Mouse (Mus musculus) erythroid progenitor cell, adult 5-6 weeks (primary cell): ENCODE data around the gene Dlg4. TPM values are rescaled to one million over a fixed set of nuclear protein-coding genes. Genes with fewer than 3 reads are reported as not detected.
"Not testable (repeated sequence)": the region's sequence is repeated elsewhere in the genome, so short reads cannot be mapped to it uniquely, and the experiment has no call there.

Experiments
- ATAC-seq: replicated peaks from 2 replicates; pipeline ENCODE4 v1.8.0; 2016; ENCODE audit warnings: moderate number of reproducible peaks, mild to moderate bottlenecking, moderate TSS enrichment, inconsistent platforms; ENCODE audit not compliant: poor library complexity, low FRiP score, severe bottlenecking
- total RNA-seq, 2 experiments: library from RNA; stranded (forward) in 1 of 2; stranded (reverse) in 1 of 2; fragments of 150-400 nt in 1 of 2; fragments of 186-747, 209-891 nt in 1 of 2; gene quantifications; 2 replicates each; pipeline versions ENCODE4 v1.2.3 to v1.2.4; 2015 to 2017; ENCODE audit warnings: low replicate concordance in 2 of 2

The Dlg4 gene
- total RNA-seq, 2 experiments from 2014 or later, result 1.1 TPM; not detected in 1

DNA sequence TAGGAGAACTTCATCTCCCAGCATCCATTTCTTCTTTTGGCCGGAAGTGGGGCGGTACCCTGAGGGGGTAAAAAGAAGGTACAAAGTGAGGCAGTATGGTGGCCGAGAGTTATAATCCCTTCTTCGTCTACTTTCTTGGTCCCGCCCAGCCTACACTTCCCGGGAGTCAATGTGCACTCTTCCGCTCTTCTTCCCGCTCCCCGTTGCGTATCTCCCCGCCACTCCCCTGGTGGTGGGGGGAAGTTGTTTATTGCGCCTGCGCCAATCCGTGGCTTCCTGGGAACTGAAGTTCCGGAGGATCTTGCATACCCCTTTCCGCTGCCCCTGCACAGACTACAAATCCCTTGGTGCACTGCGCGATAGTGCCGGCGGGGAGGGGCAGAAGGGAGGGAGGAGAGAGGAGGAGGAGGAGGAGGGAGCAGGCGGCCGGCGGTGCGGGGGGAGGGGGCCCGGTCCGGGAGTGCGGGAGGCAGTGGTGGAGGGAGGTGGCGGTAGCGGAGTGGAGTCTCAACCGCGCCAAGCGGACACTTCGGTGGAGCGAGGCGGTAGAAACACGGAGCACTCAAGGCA, 21.3 kb upstream of the Dlg4 start, which contains the start of gene Phf23:
TSS of gene Phf23 (plus strand) at position 387 of the 570 bp plus-strand sequence.
- ATAC-seq, result peak; percentile 69

DNA sequence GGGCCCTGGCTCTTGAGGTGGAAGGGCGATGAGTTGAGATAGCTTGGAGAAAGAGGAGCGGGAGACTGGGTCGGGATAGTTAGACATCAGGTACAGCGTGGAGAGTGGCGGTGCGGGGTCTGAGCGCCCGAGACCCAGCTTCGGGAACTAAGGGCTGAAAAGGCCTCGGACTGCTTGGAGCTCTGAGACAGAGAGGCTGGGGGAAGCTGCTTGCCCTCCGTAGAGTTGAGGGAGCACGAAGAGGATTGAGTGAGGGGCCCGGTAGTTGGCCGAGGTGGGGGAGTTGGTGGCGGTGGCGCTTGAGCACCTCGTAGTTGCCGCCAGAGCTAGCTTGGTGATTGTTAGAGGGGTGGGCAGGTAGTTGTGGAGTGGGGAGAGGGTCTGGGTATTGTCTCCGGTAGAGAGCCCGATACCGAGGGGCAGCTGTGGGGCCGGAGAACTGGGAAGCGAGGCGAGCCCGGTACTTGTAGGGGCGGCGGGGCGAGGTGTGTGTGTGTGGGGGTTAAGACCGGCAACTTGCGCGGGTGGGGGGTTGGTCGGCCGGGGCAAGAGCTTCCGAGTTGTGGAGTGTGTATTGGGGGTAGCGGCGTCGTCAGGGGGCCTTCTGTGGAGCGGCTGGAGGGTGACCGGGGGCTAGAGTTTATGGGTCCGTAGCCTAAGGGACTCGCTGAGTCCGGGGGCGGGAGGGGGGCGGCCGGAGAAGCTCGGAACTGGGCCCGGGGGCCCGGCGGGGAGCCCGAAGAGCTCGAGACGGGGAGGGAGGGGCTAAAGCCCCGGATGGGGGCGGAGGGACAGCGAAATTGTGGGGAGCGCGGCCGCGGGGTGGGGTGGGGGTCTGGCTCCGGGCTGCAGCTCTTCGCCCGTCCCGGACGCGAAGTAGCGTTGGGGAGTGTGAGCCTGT, 20.3 kb upstream of the Dlg4 start:
- ATAC-seq, result no peak

DNA sequence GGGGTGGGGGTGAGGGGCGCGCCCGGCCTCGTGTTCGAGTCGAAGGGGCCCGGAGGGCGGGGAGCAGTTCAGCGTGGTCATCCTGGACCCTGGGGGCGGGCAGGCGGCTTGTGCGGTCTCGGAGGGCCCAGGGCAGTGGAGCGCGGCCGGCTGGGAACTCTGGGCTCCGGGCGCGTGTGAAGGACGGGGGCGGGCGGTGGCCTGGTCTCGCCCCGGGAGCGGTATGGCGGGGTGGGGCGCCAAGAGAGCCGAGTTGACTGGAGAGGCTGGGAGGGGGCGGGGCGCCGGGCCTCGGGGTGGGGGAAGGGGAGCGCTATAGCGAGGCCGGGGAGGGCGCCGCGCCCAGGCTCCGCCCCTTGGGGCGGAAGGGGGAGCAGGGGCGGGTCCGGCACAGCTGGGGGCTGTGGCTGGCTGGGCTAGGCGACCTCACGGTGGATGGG, 19.7 kb upstream of the Dlg4 start:
- ATAC-seq, result peak; percentile 52

DNA sequence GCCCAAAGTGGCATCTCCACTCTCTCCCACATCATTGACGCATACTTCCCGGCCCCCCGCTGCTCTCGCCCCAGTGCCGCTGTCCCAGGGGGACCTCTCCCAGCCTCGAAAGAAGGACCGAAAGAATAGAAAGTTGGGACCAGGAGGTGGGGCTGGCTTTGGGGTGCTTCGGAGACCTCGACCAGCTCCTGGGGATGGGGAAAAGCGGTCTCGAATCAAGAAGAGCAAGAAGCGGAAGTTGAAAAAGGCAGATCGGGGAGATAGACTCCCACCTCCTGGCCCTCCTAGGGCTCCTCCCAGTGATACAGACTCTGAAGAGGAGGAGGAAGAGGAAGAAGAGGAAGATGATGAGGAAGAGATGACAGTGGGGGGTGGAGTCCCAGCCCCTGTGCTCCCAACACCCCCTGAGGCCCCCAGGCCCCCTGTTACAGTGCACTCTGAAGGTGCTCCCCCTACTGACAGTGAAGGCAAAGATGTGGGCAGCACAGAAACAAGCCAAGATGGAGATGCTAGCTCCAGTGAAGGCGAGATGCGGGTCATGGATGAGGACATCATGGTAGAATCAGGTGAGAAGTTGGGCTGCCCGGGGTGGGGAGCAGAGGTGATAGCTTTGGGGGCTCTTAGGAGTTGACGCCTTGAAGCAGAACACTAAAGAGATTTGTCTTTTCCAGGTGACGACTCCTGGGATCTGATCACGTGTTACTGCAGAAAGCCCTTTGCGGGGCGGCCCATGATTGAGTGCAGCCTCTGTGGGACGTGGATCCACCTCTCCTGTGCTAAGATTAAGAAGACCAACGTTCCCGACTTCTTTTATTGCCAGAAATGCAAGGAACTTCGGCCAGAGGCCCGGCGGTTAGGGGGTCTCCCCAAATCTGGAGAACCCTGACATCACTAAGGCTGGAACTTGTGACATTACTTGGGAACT, 17.9 kb upstream of the Dlg4 start:
- ATAC-seq, result no peak

DNA sequence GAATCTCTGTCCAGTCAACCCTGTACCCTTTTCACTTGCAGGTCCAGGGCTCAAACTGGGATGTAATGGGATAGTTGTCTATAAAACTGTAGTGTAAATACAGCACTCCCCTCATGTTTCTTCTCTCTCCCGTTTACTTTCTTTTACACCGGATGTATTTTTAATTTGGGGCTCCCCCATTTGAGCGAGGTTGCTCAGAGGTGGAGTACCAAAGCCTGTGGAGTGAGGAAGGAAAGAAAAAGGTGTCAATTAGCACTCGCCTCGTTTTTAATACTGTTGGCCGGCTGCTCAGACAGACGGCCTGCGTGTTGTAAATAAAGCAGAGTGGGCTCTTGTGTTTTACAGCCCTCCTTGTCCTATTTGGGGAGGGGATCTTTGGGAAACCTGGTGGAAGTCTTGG, 17.1 kb upstream of the Dlg4 start:
- no peak for ATAC-seq

DNA sequence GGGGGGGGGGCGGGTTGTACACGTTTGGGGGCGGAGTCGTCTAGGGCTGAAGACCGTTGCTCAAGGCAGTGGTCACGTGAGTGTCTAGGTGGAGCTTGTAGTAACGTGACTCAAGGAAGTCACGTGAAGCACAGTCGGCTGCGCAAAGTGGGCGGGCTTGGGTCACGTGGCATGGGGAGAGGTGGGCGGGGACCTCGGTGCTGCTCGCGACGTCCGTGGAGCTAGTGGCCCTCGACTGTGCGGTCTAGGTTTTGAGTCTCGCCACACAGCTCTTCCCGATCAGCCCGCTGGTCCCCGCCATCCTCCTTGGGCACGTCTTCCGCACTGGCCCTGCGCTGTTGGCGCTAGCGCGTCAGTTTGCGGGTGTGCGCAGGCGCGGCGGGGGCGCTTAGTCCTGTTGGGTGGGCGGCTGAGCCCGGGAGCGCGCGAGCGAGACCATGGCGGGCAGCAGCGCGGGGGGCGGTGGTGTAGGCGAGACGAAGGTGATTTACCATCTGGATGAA, 16.3 kb upstream of the Dlg4 start, which contains the start of gene Dvl2:
TSS of gene Dvl2 (plus strand) at position 200 of the 503 bp plus-strand sequence.
- peak; percentile 65 for ATAC-seq

DNA sequence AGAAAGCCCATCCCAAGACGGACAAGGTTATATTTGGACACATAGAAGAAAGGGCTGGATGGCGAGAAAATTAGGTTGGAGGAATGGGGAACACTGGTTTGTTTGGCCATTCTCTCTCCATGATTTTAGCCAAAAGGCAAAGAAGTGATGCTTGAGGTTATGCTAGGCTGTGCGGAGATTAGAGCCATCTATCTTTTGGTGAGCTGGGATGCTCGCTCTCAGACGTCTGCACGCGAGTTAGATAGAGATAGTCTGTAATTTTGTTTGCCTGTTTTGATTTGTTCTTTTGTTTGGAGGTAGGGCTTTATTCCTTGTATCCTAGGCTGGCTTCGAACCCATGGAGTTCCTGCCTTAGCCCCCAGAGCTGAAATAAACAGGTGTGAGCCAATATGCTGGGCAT, 15.6 kb upstream of the Dlg4 start:
- no peak for ATAC-seq

DNA sequence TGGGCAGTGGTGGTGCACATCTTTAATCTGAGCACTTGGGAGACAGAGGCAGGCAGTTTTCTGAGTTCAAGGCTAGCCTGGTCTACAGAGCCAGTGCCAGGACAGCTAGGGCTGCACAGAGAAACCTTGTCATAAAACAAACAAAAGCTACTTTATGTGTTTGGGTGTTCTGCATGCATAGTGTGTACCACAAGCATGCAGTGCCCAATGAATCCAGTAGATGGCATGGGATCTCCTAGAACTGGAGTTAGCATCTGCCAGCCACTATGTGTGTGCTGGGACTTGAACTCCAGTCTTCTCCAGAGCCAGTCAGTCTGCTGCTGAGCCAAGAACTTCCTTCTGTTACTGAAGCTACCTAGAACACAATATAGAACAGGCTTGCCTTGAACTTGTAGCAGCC, 14.9 kb upstream of the Dlg4 start:
- 0 out of 2 replicates have a peak, but pooled peaks have one; percentile 25 for ATAC-seq

DNA sequence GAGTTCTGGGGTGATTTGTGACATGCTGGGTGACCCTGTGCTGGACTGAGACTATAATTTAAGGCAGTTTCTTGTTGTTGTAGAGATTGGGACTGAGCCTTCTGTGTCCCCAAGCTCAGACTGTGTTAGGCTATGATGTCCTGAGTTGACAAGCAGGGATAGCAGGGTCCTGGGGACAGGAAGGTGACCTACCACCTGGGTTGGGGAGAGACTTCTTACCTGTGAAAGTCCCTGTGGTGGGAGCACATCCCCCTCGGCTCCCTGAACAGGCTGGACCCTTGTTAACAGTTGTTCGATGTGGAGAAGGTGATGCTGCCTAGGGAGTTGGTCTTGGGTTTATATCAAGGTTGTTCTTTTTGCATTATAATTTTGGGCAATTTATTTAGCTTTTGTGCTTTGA, 14.3 kb upstream of the Dlg4 start:
- ATAC-seq, result no peak

DNA sequence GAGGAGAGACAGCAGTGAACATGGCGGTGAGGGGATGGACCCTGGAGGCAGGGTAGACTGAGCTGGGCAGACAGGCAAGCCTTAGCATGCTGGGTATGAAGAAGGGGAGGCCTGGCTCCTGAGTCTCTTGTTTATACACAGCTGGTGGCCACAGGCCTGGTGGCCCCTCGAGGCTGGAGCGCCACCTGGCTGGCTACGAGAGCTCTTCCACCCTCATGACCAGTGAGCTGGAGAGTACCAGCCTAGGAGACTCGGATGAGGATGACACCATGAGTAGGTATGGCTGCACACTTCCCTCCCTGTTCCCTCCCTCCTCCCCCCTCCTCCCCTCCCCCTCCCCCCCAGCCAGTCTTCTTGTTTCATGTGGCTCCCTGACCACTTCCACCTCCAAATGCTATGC, 11.2 kb upstream of the Dlg4 start:
- peak; percentile 27; the same call in 1 of the 2 replicates for ATAC-seq

DNA sequence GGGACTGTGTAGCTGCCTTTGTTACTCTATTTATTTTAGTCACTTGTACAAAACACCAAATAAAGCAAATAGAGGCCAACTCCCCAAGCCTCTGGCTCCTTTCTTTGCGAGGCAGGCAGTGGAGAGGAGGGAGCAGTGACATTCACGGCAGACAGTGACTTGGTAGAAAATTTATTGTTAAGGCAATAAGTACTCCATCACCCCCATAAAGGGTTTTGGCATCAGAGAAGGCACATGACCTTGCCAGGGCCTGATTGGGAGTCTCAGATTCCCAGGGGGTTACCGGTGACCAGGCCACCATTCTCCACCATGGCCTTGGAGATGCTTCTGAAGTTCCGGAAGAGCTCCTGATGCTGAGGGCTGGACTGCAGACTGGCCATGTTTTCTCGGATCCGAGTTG, 6.7 kb upstream of the Dlg4 start:
- no peak for ATAC-seq

DNA sequence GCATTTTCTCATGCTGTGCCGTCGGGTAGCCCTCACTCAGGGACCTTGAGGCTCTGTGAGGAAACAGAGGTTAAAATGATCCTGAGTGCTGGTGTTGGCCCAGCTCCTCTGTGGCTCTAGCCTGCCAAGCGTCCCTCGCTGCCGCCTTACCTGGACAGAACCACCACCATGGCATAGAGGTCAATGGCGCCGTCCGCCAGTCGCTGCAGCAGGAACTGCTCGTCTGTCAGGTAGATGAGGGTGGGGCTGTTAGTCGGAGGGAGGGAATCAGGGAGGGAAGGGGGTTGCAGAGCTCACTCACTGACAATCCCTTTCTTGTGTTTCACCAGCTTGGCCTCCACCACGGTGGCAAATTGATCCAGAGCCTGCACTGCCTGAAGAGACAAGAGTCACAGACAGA, 6.2 kb upstream of the Dlg4 start:
- ATAC-seq, result no peak

DNA sequence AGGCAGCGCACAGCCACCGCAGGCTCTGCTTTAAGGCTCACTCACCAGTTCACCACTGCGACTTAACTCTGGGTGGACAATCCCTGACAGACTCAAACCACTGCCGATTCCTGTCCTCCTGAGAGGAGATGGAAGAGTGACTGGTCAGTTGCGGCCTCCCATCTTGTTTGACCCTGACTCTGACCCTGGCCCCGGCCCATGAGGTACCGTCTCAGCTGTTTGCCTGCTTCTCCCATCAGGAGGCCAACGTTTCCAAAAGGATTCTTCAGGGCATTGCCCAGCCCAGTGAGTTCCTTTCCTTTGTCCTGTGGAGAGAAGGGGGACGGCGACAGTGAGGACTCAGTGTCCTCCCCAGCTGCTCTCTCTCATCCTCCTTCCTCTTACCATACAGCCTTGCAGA, 5.8 kb upstream of the Dlg4 start:
- no peak for ATAC-seq

DNA sequence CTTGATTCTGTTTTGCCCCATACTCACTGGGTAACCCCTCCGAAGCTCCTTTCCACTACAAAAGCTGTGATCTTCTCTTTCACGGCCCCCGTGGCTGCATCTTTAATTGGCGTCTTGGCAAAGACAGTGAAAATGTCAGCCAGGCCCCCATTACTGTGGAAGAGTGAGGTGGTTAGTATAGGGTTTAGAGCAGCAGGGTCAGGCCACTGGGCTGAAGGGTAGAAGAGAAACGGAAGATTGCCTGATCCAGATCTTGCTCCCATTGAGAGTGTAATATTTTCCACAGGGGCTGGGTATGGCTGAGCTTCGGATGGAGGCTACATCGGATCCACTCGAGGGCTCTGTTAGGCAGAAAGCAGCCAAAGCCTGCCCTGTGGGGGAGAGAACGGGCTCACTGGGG, 3.8 kb upstream of the Dlg4 start:
- ATAC-seq, result no peak

DNA sequence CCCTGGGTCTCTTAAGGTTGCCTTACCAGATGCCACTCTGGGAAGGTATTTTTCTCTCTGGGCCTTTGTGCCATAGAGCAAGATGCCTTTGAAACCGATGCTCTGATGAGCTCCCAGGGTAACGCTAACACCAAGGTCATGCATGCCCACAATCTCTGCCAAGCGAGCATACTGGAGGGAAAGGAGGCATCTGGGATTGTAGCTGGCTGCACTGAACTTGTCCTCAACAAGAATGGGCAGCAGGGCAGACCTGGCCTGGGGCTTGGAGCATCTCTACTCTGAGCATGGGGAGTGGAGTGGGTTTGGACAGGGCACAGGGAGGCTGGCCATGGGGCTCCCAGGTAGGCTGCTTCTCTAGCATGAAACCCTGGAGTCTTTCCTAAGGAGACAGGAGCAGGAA, 3.3 kb upstream of the Dlg4 start:
- ATAC-seq, result no peak

DNA sequence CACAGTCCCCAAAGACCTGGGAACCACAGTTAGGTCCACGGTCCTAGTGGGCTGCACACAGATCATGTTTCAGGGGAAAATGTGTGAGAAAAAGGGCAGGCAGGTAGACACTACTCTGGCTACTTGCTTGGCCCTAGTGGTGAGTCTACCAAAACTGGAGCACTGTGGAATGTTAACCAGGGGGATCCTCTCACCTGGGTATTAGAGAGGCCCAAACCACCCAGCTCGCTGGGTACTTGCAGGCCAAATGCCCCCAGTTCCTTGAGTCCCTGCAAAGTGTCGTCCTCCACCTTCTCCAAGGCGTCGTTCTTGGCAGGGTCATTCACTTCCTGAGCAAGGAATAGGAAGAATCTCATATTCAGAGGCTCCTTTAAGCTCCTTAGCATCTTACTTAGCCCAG, 2.7 kb upstream of the Dlg4 start:
- no peak for ATAC-seq

DNA sequence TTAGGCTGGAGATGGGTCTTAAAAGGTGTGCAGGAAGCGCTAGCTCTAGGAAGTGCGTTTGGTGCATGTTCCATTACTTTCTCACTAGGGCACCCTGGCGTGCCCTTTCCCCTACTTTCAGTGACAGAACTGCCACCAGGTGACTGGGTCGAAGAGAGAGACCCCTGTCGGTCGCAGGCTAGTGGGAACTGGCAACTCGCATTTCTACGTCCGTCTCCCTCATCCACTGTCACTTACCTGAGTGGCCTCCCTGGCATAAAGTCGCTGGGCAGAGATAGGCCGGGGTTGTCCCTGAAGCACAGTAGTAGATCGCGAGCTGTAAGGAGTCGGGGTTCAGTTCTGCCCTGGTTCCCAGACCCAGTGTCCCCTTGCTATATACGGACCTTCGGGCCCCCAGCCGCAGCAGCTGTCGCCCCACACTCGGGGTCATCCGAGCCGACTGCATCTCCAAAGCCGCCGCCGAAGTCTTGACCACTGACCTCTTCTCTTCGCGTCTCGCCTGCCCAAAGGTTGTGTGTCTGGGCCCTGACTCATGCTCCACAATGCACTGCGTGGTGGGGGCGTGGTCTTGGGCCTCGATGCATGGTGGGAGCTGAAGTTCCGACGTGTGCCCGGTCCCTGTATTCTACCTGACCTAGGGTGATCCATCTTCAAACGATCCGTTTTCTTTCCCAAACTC, 1.7 kb upstream of the Dlg4 start, which contains the start of gene Acadvl:
TSS of gene Acadvl (minus strand) at position 532 of the 679 bp plus-strand sequence.
- peak; percentile 95 for ATAC-seq

DNA sequence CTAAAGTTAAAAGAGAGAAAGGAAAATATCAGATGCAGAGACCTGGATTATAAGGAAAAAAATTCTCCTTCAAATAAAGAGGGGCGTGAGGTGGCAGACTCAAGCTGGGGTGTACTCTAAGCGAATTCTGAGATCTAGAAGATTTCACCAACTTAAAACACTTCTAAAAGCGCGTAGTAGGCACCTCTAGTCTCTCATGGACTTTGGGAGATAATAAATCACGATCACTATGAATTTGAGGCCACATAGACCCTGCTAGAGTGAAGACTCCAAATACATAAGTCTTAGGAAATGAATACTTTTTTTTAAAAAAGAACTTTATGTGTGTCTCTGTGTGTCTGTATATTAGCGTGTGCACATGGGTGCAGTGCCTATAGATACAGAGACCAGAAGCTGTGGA, 1.1 kb upstream of the Dlg4 start:
- ATAC-seq, result no peak

DNA sequence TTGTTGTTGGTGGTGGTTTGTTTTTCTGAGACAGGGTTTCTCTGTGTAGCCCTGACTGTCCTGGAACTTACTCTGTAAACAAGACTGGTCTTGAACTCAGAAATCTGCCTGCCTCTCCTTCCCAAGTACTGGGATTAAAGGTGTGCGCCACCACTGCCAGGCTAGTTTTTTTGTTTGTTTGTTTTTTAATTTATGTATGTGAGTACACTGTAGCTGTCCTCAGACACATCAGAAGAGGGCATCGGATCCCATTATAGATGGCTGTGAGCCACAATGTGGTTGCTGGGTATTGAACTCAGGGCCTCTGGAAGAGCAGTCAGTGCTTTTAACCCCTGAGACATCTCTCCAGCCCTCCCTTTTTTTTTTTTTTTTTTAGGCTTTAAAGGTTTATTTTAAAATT, 565 bp upstream of the Dlg4 start:
- not testable (repeated sequence) for ATAC-seq
